Mouse (Mus musculus): Measurements from ENCODE around the gene Nacc2.
A peak's percentile ranks its signal among the peaks of the same experiment; 100 is the strongest.

Gene Nacc2

DNA sequence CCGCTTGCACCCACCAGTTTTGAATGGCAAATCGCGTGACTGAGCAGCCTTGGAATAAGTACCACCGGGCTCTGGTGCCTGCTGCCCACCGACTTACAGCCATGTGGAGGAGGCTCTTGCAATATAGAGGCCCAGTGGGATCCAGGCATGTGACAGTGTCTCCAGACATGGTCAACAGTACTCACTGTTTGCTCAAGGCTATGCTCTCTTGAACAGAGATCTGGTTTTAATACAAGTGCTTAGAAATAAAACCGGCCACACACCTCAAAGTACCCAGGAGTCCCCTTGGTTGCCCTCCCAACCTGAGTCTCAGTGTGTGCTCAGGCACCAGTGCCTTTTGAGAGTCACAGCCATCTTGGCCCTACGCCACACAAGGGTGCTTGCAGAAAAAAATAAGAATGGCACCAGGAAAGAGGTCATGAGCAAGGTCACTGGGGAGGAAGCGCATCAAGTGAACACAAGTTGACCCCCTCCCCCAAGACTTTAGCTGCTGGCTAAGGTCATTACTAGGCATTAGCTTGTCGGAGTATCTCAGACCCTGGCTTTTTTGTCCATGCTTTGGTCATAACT, at the start of gene Nacc2:
Gene Nacc2 (minus strand): TSS at position 142 of the 570 bp plus-strand sequence.
- no peak for DNase-seq (ENCODE audit: low spot score in 2 of 2)

DNA sequence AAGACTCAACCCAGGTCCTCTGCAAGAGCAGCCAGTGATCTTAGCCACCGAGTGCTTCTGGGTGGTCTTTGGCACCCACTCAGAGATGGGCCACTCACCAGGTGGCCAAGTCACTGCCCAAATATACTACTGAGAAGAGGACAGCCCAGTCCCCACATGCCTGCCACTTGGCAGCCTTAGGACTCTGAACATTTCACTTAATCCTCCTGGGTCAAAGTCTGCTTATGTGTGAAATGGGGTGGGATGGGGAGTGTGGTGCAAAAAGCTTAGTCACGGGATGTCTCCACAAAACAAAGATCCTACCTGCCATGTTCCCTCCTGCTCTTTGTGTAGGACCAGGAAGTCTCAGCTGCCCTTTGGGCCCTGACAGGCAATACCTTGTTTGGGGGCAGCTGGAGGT, 49.1 kb upstream of the Nacc2 start:
- DNase-seq (ENCODE audit: low spot score in 2 of 2): no peak

DNA sequence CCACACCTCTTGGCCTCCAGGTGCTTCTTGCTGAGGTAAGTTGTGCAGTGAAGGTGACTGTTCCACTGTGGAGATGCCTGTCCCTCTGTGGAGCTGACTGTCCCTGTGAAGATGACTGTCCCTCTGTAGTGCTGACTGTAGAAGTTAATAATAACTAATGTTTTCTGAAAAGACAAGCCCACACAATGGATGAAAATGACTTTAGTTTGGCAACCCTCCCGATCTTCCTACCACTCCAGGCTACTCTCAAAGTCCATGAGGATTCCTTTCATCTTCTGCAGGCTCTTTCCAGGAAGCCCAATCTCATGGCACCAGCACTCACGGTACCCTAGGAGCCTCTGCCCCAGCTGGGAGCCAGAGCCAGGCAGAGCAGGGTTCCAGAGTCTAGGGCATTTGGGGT, 47.4 kb upstream of the Nacc2 start:
- no peak for DNase-seq (ENCODE audit: low spot score in 2 of 2)

DNA sequence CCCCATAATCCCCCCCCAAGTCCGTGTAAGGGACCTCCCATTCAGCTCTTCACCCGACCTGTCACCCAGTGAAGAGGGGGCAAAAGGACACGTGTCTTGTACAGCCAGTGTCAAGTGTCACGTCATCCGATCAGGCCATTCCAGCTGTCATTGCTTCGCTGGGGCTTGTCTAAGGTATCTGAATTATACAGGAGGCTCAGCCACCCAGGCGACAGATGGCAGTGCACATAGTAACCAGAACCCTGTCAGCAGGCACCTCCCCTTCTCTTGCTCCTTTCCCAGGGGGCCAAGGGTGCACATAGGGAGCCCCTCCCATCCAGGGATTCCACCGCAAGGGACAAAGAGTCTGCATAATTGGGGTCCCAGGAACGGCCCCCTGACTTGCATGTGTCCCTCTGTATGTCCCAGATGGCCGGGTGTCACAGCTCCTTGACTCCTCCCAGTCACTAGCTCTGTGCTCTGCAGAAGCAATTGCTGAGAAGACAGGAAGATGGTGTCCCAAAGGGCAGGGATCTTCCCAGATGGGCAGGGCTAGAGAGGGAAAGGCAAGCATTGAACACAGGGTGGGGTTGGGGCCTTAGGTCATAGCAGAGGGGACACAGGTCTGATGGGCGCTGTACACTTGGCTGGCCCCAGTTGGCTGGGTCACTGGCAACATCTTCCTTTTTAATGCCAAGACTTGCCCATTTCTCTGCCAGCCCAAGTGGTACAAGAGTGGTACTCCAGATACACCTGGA, 46.0 kb upstream of the Nacc2 start:
- no peak for DNase-seq (ENCODE audit: low spot score in 2 of 2)

DNA sequence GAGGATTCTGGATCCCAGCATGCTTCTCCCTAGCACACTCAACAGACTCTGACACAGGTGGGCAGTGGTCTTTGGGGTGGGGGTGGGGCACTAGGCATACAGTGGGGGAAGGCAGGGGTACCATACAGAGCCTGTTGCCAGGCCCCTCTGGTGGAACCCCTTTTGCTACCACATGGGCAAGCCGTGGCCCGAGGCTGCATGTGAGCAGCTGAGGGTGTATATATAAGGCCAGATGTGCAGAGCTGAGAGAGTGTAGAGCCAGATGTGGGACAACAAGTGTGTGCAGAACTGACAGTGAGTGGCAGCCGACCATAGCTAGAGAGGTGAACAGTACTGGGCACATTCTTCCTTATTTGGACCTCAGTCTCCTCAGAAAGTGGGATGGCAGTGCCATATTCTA, 43.9 kb upstream of the Nacc2 start:
- no peak for DNase-seq (ENCODE audit: low spot score in 2 of 2)

DNA sequence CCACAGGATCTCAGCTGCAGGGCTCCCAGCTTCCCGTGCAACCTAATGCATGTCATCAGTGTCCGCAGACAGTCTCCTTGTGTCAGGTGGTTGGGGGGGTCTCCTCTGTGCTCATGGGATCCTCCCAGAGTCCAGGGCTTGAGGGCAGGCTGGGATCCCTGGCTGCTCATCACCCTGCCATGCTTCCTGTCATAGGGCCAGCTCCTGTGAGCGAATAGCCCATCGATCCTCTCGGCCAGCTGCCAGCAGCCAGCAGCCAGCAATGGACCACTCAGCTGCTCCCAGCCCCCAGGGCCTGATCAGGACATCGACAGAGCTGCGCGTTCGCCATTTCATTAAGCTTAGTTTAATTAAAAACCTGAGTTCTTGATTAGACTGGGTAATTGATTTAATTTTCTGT, 35.0 kb upstream of the Nacc2 start:
- DNase-seq (ENCODE audit: low spot score in 2 of 2): no peak

DNA sequence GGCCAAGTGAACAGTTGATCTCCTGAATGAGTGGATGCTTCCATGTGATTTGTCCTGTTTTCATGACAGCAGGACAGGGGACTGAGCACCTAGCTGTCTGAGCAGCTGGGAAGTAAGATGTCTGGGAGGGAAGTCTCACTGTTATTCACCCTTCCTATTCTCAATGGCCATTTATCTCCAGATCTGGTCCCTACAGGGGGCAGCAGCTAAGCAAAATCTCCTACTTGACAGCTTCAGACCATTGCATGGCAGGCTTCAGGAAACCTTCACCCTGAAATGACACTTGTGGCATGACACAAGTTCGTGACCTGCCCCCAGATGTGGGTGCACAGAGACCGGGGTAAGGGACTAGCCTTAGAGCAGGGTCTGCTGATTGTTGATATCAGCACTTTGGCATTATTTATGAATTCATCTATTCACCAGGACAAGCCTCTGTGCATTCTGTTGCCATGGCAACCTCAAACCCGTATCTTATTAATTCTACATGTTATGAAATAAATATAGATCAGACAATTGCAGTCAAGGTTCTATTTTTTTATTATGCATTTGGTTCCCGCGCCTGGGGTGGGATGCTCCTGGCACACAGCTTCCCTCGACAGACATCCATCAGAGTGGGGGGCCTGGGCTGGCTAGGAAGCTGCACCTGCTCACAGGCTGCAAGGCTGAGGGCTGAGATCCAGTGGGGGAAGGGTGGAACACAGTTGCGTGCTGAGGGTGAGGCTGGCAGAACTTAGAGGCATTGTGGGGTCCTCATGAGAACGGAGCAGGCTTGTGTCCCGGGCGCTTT, 33.4 kb upstream of the Nacc2 start:
- no peak for DNase-seq (ENCODE audit: low spot score in 2 of 2)

DNA sequence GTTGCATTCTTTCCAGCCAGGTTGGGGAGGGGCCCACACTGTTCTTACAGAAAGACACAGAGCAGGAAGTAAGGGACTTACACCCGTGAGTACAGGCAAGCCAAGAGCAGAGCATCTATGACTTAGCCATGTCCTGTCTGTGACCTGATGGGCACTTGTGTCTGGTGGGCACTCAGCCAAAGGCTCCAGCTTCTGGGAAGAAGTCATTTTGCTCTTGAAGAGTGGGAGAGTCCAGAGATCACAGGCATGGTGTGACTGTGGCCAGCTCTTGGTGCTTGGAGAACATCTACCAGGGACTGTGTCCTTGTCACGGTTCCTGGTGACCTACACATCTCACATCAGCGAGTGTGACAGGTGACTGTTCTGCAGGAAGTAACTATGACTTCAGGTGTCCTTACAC, 32.7 kb upstream of the Nacc2 start:
- DNase-seq (ENCODE audit: low spot score in 2 of 2): no peak

DNA sequence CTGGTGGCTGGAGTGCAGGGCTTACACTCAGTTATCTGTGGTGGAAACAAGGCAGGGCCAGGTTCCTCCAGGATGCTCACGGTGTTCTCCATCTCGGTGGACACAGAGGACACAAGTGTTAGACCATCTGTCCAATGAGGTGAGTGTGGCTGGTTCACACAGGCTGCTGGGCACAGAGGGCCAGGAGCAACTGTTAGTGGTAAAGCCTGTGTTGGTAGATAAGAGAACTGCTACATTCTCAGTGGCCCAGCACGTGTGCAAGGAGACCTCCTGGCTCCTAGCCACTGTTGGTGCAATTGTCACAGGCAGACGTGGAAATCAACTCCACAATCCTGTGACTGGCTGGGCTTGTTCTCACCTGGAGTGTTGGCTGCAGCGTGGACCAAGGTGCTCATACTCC, 31.6 kb upstream of the Nacc2 start:
- DNase-seq (ENCODE audit: low spot score in 2 of 2): no peak

DNA sequence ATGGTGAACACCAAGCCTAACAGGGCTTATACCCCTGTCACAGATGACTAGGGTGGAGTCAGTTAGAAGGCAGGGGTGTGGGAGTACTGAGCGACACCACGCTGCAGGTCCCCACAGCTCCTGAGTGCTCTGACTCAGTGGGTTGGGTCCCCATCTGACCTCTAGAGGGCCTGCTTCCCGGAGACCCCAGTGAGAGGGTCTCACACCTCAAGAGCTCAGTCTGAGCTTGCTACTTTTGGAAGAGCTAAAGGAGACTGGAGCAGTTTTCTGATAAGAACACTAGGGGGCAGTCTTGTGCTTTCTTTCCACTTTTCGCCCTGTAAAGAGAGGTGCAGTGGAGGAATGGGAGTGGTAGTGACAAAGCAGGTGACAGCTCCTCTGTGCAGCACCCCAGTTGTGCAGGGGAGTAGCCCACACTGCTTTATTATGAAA, 30.9 kb upstream of the Nacc2 start:
- DNase-seq (ENCODE audit: low spot score in 2 of 2): peak in 1 of 2 experiments; percentile 37

DNA sequence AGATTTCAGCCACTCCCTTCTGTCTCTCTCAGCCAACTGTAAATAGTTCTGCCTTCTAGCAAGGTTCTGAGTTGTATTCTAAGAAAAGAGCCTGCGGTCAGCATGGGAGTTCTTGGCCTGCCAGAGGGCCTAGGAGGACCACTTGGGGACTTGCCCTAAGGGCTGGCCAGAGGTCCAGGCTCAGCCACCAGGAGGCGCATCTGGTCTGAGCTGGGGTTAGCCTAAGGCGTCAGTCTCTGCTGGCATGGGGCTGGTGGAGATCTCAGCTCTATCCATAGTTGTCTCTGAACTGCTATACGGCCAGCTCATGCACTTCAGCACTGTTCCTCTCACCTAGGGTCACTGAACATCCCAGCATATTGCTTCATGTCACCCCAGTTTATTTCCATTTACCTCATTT, 30.3 kb upstream of the Nacc2 start:
- no peak for DNase-seq (ENCODE audit: low spot score in 2 of 2)

DNA sequence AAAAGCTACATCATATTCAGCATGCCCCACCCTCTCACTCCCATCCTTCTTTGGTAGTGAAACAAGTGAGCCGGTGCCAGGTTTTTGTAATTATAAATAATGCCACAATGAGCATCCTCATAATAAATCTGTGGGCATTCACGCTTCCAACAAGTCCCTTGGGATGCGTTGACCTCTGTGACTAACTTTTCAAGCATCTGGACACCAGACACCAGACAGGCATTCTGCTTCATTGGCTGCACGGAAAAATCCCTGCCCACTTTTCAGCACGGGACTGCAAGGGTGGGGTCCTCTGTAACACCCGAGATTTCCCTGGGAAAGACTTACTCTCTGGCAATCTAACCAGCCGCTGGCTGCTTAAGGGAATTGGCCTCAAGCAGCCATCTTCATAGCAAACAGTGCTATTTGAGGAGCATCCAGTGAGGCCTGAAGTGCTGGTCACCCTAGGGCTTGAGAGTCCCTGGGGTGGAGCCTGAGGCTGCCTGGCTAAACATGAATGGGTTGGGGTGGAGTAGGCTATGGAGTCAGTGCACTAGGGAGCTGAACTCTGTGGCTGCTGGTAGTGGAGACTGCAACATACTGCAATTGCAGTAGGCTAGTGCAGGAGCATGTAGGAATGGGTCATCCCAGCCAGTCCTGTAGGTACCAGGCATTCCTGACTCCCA, 24.8 kb upstream of the Nacc2 start:
- DNase-seq (ENCODE audit: low spot score in 2 of 2): no peak

DNA sequence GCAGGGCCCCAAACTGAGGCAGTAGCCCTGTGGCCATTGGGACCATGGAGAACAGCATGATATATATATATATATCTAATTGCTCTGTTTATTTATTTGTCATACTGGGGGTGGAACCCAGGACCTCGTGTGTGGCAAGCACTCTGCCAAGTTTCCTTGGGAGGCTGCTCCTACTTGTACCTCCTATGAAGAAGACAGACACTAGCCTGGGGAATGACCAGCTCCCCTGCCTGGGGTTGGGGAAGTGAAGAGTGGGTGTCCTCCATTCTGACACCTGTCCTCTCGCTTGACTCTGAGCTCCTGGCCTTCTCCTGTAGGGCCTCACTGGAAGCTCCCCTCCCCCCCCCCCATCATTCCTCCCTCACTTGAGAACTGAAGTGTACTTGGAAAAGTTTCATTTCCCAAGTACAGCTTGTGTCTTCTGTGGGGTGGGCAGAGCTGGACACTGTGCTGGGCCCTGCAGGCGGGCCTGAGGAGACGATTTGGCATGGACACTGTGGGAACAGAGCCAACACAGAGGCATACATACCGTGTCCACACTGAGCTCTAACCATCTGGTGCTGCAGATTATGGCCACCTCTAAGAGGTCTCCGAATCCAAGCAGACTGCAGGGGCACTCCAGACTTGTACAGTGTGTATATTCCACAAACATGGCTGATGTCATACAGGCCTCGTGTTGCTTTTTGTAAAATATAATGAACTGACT, 23.5 kb upstream of the Nacc2 start:
- DNase-seq (ENCODE audit: low spot score in 2 of 2): no peak

DNA sequence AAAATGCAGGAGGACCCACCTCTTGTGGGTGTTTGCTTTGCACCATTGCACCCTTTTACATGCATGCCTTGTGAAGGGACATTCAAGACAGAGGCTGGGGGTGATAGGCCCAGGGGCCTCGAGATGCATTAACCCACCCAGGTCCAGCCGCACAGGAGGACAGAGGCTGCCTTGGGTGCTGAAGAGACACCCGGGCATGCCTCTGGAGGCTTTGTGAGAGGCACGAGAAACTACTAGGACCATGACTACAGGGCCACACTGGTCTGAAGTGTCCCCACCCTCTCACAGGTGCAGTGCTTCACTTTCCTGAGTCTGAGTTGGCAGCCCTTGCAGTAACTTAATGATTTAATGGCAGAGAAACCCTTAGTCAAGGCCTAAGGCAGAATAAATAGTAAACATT, 22.1 kb upstream of the Nacc2 start:
- no peak for DNase-seq (ENCODE audit: low spot score in 2 of 2)

DNA sequence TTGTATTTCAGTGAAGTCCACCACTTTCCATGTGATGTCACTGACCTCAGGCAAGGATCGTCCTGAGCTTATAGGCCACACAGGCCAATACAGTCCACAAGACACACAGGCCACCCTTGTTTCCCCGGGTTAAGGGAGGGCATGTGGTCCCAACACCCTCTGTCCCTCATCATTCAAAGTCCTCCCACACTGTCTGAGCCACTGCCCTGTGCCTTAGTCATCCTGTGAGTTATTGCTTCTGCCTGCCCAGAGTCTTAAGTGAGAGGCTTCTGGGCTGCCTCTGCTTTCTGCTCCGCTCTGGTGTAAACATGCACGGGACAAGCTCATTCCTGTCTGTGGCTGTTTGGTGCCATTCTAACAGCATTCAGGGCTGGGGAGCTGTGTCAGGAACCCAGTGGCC, 21.3 kb upstream of the Nacc2 start:
- no peak for DNase-seq (ENCODE audit: low spot score in 2 of 2)

DNA sequence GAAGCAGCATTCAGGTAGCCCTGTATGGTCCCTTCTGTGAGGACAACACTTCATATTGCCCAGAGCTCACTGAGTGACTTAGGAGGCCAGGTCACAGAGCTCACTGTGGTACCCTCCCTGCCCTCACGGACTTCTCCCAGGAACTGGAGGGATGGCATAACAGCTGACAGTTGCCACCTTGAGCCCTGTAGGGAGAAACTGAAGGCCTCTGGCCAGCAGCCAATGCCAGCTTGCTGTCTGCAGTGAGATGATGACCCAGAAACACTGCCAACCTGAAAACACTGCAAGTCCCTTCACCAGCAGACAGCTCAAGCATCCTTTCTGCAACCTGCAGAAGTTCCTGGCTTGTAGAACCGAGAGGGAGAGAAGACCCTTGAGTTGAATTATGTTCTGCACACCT, 20.5 kb upstream of the Nacc2 start:
- no peak for DNase-seq (ENCODE audit: low spot score in 2 of 2)

DNA sequence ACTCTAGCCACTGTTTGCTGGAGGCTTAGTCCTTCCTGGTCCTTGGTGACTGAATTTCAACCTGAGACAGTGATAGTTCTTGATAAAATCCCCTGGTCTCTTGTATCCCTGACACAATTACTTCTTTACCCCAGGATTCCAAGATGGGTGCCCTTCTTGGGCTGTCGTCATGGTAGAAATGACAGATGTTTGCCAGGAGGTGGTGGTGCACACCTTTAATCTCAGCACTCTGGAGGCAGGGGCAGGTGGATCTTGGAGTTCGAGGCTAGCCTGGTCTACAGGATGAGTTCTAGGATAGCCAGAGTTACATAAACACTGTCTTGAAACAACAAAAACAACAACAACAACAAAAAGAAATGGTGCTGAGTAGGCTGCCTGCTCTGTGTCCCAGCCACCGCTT, 20.0 kb upstream of the Nacc2 start:
- DNase-seq (ENCODE audit: low spot score in 2 of 2): no peak

DNA sequence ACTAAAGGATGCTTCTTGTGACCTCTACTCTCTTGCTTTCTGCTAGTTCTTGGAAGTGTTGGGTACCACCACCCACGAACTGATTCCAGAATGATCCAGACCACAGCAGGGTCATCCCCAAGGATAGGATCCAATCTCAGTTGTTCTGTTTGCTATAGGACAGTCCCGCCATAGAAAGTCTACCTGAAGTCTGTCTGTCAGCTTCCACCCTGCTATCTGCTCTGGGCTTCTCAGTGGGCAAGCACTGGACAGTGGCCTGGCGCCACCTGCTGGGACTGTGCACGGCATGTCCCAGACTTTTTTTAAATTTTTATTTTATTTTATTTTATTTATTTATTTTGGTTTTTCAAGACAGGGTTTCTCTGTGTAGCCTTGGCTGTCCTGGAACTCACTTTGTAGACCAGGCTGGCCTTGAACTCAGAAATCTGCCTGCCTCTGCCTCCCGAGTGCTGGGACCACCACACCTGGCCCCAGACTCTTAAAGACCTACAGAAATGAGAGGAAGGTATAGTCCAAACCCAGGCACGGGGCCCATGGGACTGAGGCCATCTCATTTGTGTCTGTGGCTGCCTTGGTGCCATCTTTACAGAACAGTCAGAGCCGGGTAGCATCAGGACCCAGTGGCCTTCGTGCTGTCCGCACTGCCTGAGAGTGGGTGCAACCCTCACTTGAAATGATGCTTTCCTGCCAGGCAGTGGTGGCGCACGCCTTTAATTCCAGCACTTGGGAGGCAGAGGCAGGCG, 19.0 kb upstream of the Nacc2 start:
- peak in 1 of 2 experiments; percentile 55 for DNase-seq (ENCODE audit: low spot score in 2 of 2)

DNA sequence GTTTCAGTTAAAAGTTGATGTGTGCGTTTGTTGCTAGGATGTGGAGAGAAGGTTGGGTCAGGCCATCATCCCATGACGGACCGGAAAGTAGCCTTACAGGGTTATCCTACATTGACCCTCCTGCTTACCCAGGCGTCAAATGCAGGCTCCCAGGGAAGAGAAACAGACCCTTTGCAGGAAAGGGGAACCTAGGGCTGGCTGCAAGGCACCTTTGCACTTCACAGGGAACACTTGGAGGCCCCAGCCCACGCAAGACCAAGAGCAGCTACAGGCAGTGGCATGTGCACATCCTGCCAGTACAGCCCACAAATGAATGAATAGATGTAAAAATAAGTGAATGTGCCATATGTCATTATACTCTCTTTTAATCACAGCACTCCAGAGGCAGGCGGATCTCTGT, 17.9 kb upstream of the Nacc2 start:
- no peak for DNase-seq (ENCODE audit: low spot score in 2 of 2)

DNA sequence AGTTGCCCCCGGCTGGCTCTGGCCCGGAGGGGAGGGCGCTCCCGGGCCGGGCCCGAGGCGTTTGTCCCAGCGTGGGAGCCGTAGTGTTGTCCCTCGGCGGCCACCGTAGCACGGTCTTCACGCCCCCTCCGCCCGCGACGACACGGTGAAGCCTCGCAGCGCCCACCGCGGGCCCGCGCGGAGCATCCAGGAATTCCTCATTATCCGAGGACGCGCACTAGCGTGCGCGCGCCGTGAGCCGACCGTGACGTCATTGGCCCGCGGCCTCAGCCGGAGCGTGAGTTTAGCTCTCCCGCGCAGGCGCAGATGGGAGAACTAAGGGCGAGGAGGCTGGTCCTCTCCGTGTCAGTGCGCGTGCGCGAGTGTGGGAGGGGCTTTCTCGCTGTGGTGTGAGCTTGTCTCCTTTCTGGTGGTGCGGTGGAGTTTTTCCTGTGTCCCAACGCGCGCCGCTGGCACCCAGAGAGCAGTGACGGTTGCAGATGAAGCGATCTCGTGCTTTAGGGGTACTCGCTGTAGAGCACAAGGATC, 17.3 kb upstream of the Nacc2 start:
- peak; percentile 98 to 100 for DNase-seq (ENCODE audit: low spot score in 2 of 2)

Data from frontal cortex, postnatal 10 days (tissue).